Mouse (Mus musculus) forelimb bud, embryonic 11.5 days (tissue): ENCODE measurements around the gene Tmsb15a.
"Not testable (repeated sequence)": the region's sequence is repeated elsewhere in the genome, so short reads cannot be mapped to it uniquely, and the experiment has no call there.

Experiments
- DNase-seq: peaks from one replicate; pipeline ENCODE4 v3.0.0-alpha.2; 2012; ENCODE audit warnings: low read depth, low spot score

Gene Tmsb15a

DNA sequence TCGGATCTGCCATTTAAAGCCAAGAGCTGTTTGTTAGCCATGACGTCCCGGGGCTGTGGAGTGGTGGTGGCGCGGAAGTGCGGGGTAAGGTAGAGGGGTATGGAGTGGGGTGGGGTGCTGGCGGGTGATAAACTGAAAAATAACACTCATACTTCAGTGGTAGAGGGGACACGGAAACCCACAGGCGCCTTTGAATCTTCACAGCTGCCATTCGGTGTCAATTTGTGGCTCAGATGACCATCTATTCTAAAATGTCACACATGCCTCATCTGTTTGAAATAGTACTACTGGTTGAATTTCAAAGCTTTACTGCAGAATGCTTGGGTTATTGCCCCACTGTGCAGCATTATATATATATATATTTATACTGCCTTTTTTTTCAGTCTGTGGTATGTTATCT lies at the start of gene Tmsb15a:
TSS of gene Tmsb15a (minus strand) at position 101 of the 400 bp plus-strand sequence.
- DNase-seq, result no peak

DNA sequence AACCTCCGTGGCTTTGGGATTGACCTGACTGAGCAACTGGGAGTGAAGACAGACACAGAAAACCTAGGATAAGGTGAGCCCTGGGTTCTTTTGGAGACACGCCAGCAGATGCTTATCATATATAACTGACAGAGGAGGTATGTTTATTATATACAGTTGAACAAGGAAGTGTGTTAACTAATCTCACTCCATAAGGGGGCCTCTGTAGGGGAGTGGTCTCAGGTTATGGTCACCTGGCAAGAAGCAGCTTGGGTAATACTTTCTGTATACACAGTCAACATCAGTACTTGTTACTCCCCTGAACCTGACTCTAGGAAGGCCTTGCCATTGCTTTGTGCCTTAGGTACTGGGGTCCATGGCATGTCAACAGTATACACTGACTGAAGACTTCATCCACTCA lies 43.5 kb upstream of the Tmsb15a start:
- no peak for DNase-seq

DNA sequence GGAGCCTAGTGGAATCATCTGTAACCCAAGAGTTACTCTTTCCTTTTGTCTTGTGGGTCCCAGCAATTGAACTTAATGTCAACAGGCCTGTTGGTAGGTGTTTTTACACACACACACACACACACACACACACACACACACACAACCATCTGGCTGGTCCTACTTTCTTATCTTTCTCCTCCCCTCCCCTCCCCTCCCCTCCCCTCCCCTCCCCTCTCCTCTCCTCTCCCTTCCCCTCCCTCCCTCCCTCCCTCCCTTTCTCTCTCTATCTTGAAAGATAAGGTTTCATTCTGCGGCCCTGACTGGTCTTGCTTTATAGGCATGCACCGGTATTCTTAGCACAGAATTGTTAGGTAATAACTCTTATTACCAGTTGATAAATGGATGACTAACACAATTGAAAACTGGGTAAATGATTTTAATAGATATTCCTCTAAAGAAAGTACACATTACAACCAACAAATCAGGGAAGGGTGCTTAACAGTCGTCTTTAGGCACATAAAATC lies 43.0 kb upstream of the Tmsb15a start:
- no peak for DNase-seq

DNA sequence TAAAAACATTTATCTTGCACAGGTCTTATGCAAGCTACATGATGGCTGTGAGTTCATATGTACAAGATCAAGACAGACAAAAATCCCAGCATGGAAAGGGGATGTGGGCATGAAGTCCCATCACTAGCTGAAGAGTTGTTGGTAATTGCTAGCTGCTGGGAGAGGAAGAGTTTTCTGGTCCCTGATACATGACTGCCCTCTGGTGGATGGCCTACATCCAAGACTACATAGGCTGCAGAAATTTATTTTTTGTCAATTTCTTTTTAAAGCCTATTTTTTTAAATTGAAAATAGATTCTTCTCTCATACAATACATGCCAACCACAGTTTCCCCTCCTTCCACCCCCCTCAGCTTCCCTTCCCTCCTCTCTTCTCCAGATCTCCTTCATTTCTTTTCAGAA lies 36.6 kb upstream of the Tmsb15a start:
- peak; percentile 10 for DNase-seq

DNA sequence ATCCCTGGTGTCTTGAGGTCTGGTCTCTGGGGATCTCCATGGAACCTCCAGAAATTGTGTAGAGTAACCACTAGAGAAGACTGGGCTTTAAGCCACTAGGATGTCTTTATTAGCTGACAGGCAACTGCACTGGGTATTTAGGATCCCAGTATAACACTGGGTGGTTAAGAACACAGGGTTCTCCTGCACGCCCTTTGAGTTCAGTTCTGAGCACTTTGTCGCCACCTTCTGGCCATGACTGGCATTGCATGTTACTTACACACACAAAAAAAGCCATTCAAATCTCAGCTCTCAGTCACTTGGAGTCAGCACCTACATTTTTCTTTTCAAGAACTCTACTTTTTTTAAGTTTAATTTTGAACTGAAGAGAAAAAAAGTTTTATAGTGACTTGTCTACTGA lies 27.8 kb upstream of the Tmsb15a start:
- DNase-seq, result peak; percentile 70

DNA sequence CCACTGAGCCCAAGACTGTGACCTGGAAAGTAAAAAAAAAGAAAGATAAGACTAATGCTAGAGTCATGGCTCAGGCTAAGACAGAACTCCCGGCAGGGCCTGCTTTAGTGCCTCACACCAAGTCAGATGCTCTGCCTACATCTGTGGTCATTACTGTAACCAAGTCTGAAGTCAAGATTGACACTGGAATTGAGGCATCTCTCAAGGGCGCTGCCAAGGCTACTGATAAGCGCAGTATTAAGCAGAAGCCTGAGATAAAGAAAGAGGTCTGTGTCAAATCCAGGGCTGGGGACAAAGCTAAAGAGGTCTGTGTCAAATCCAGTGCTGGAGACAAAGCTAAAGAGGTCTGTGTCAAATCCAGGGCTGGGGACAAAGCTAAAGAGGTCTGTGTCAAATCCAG lies 20.3 kb upstream of the Tmsb15a start:
- DNase-seq, result not testable (repeated sequence)

DNA sequence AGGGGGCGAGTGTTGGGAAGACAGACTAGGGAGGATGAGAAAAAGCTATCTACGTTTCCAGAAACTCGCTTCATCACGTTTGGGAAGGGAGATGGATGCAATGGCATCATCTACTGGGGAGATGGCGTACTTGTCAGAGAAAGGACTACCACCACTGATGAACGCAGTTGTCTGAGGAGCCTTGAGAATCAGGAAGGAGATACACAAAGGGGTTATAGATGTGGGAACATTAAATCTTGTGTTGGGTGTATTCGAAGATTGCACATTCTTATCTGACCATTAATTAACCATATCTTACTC lies 17.9 kb upstream of the Tmsb15a start:
- no peak for DNase-seq

DNA sequence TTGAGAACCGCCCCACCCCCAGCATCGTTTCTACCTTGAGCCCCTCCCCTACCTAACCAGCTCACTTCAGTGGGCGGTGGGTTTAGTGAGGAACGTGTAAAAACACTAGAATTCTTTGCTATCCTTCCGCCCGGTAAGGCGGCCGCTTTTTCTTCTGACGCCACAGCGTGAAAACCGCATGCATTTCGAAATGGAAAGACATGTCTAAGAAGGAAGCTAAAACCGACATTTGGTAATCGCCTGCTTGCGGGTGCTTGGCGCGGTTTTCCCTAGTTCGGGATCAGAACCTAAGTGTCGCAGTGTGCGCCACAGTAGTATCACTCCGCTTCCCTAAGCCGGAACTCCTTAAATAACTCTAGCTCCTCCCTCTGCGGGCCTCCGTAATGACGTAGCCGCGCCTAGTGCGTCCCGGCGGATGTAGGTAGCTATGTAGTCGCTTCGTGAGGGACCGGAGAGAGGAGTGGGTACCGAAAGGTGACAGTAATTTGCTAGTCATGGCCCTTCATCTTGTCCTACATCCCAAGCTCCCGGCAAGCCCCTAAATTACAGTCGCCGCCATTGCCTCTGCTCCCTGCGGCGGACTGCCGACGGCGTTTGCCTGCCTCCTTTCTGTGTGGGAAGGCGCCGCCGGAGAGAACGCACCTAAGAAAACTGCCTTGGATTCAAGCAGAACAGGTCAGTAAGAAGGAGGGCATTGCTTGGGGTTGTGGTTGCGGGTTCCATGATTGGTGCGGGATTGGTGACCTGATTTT lies 17.4 kb upstream of the Tmsb15a start, which contains the start of the genes Armcx5 and Gprasp1:
TSS of gene Armcx5 (plus strand) at position 430 of the 752 bp plus-strand sequence.
TSS of gene Gprasp1 (plus strand) at position 430 of the 752 bp plus-strand sequence.
- peak; percentile 89 for DNase-seq

DNA sequence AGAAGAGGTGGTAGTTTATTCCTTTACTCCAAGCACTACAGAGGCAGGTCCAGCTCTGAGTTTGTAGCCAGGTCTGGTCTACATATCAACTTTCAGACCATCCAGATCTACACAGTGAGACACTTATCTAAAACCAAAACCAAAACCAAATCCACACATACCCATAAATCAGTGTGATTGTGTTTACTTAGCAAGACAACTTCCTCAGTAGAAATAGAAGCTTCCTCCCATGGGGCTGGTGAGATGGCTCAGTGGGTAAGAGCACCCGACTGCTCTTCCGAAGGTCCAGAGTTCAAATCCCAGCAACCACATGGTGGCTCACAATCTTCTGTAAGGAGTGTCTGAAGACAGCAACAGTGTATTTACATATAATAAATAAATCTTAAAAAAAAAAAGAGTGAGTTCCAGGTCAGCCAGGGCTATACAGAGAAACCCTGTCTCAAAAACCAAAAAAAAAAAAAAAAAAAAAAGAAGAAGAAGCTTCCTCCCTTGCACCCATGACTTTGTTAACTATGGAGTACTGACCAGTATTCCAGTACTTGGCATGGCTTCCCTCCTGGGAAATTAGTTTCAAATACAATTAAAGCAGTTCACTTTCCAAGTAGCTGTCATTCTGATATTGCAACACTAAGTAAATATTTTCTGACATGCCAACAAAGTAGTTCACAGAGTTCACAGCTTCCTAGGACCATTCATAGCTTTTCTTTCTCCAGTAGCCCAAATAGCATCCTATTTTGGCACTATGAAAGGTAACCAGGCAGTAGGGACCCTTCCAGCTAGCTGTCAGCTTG lies 13.9 kb upstream of the Tmsb15a start:
- no peak for DNase-seq

DNA sequence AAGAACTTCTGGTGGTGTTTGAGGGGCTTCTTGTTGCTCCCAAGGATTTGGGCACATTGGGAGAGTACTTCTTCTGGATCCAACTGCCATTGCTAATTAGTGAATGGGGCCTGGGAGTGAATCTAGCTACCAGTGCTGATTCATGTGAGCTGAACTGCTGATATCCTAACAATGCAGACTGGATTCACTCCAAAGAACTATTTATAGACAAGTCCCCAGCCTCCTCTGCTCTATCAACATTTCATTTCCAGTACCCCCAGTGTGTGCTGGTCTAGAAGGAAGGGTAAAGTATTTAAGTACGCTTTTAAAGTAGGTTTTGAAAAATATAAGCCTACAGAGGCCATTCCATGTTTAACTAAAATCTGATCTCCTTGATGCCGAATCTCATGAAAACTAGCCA lies 12.2 kb downstream of the Tmsb15a start:
- no peak for DNase-seq

DNA sequence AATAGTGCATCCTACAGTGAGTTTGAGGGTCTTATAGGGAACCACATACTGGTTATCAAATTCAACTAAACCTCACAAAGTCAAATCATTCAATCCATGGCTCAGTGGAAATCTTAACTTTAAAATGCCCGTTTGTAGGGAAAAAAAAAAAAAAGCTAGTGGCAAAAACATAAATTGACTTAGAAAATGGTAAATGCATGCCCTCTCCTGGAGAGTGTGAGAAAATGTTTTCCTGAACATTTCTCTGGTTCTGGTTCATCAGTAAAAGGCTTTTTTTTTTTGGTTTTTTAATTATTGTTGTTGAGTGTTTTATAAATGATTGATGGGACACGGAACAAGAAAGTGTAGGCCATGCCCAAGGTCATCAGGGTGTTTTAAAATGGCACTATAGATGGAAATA lies 20.7 kb downstream of the Tmsb15a start:
- no peak for DNase-seq

DNA sequence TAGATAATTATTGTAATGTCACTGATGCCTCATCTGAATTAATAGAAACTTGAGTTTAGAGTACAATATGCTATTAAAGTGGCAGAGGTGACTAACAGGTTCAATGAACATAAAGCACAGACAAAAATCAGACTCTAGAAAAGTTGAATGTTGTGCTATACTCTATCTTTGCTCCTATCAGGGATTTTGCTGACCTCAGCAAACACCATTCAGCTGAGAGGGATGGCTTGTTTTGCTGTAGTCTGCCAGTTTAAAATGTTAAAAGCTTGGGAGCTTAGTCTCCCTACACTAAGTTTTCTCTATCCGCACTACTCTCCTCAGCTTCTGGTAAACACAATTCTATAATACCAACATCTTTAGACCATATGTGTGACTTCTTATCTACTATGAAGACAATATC lies 21.9 kb downstream of the Tmsb15a start:
- DNase-seq, result no peak

DNA sequence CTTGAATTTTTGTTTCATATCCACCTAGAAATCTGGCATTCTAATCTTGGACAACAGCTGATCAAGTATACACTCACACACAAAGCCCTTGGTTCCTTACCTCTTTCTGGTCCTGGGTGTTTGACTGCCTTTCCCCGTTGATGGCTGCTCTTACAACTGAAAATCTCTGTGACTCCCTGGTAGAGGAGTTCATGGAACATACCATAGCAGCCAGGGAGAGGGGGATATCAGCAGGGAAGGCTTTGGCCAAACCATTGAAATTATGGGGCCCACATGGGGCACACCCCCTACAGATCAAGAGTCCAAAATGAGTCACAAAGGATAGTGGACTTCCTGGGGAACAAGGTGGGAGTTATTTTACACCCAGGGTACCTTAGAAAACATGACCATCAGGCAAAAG lies 31.4 kb downstream of the Tmsb15a start, which contains the start of gene Tcp11x2:
TSS of gene Tcp11x2 (minus strand) at position 158 of the 400 bp plus-strand sequence.
- no peak for DNase-seq

DNA sequence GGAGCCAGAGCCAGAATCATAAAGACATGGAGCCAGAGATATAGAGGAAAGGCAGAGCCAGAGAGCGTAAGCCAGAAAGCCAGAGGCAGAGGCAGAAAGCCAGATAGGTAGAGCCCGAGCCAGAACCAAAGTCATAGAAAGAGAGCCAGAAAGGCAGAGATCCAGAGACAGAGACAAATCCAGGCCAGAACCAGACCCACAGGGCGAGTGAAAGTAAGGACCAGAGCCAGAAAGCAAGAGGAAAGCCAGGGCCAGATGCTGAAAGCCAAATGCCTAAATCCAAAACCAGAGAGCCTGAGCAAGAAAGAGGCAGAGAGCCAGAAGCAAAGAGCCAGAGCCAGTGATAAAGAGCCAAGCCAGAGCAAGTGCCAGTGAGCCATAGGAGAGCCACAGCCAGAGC lies 37.3 kb downstream of the Tmsb15a start:
- no peak for DNase-seq

DNA sequence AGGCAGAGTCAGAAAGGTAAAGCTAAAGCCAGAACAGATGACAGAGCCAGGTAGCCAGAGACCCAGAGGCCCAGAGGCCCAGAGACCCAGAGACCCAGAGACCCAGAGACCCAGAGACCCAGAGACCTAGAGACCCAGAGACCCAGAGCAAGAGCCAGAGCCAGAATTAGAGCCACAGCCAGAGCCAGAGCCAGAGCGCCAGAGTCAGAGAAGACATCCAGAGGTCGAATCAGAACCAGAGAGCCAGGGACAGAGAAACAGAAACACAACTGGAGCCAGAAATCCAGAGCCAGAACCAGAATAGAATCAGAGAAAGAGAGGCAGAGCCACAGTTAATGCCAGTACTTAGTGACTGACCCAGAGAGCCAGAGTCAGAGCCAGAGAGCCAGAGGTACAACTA lies 43.2 kb downstream of the Tmsb15a start:
- no peak for DNase-seq
